Mouse (Mus musculus) kidney, adult 2 months (tissue): Measurements from ENCODE around the gene Cdc42ep4.

Experiments used
- CTCF ChIP-seq: fragments of 200-500 bp; conservative IDR thresholded peaks from 2 replicates; pipeline ENCODE4 v1.5.1; 2011; ENCODE audit warnings: low read depth, mild to moderate bottlenecking, control low read depth, low read length, moderate library complexity, mixed read lengths; ENCODE audit not compliant: insufficient read depth, insufficient read length
- POLR2A ChIP-seq: fragments of 200-500 bp; IDR thresholded peaks from one replicate; pipeline ENCODE4 v1.6.1; 2011; ENCODE audit warnings: low read depth, low read length, control low read depth

DNA sequence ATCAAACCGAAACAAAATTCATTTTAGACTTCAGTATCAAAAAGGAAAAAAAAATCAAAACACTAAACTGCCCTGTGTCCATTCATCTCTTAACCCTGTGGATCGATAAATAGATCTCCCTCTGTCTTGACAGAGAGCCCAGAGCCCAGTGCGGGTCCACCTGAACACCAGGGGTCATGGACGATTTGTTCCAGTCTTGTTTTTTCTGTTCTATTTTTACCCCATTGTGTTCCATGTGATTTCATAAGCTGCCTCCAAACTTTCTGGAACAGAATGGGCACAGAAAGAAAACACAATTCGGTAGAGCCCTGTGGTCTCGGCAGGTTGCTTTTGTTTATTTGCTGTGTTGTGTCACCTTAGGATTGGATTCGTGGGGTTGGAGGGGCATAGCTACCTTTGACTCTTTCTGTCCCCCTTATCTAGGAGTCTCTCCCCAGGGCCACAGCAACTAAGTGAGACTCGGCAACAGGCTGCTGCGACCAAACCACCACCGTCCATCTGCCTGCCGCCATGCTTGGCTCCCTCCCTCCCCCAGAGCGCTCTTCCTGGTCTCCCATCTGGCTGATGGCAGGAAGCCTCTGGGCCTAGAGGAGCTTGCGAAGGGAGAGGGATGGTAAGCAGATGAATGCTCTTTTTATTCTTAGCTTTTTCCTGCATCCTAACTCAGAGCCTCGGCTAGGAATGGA lies 29.1 kb downstream of the Cdc42ep4 start:
- TF ChIP-seq POLR2A (no peak), CTCF (no peak)
